Mouse (Mus musculus): Measurements from ENCODE around the gene Trpt1. TPM values are rescaled to one million over a fixed set of nuclear protein-coding genes. Genes with fewer than 3 reads are reported as not detected.

Gene Trpt1
- 15.0 and 15.1 TPM in 2 replicates for total RNA-seq (2021)
- long read RNA-seq, experiment 1, transcript Trpt1-201 (7 exons, 1,103 nt), result major isoform, 13 of 23 reads
- long read RNA-seq, experiment 1, partial matches to known transcripts, result 2 of 23 reads
- long read RNA-seq, experiment 1, other reads (novel, unspliced or antisense), result 6 of 23 reads
- long read RNA-seq, experiment 2, partial matches to known transcripts, result 2 of 8 reads
- long read RNA-seq, experiment 2, other reads (novel, unspliced or antisense), result 4 of 8 reads

DNA sequence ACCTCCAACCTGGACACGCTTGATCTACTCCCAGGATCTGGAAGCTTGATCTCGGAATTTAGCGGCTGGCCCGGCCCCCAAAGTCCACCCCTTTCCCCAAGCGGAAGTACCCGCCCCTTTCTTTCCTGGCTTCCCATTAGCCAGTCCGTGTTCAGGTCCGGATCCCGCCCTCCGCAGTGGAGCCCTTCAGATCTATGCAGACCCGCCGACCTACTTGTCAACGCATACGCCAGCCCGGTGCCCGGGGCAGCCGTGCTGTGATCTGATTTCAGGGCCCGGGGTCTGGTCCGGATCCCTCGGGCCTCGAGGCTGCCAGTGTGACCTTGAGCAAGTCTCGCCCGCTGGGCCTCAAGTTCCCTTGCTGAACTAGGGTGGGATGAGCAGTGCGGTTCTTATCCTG is at the start of gene Trpt1, which contains the start of gene Nudt22:
TSS of gene Trpt1 (plus strand) at position 126 of the 400 bp plus-strand sequence.
TSS of gene Nudt22 (minus strand) at position 112 of the 400 bp plus-strand sequence.
- peak; percentile 95 for DNase-seq

GRCm38 (mm10) chr19:6947742-6948141 is 48.2 kb upstream of the Trpt1 start:
- DNase-seq, result no peak

DNA sequence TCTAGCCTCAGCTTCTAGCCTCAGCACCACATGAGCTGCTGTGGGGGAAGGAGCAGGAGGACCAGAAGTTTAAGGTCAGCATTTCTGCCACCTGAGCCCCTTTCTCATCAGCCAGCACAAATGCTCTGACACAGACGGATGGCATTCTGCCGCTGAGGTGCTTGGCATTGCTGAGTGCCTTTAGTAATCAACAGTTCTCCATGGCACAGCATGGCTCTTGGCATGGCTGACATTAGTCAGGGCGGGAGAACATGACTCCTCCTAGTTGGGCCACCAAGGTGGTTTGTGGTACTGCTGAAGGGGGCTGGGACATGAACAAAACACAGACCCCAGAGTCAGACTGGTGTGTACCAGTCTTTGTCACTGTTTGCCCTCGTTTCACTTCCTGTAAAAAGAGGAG is 47.7 kb upstream of the Trpt1 start:
- DNase-seq, result no peak

GRCm38 (mm10) chr19:6949532-6949931 is 46.4 kb upstream of the Trpt1 start:
- no peak for DNase-seq

- DNase-seq, result no peak
Observed at GRCm38 (mm10) chr19:6949951-6950350, 46.0 kb upstream of the Trpt1 start.

GRCm38 (mm10) chr19:6950613-6951153 is 45.2 kb upstream of the Trpt1 start:
- DNase-seq, result peak; percentile 73

DNA sequence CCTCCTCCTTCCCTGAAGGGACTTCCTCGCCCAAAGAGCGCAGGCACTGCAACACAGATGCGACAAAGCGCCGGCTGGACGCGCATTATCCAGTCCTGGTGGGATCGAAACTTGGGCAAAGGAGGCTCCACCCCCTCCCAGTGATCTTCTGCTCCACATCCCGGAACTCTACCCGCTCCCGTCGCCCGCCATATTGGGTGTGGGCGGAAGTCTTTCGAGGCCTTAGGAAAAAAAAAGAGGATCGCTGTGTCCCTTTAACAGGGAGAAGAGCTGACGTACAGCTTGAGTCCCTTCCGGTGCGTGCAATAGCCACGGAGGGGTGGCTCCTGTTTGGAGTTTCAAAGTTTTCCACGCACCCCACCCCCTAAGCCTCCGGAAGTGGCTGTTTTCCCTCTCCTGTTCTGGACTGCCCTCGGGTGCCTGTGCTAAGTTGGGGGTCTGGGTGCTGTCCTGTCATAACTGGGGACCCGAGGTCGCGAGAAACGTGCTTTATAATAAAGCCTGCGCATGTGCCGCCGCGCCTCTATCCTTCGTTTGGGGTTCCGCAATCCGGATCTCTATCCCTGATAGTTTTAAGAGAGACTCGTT is 44.5 kb upstream of the Trpt1 start:
- DNase-seq, result peak; percentile 97

GRCm38 (mm10) chr19:6951994-6952711 is 43.8 kb upstream of the Trpt1 start:
- peak; percentile 95 for DNase-seq

DNA sequence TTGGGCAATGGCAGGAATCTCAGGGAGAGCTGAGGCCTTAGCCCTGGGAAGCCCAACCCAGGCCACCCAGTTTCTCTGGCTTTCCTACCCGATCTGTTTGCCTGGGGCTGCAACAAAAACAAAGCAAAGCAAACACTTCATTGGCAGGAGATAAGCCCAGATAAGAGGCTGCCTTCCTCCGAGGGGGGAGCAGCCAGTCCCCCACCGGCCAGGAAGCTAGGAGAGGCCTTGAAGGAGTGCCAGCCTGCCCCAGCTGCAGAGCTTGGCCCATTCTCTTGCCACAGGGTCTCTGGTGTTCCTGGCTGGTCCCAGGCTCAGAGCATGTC is 43.3 kb upstream of the Trpt1 start:
- peak; percentile 85 for DNase-seq

GRCm38 (mm10) chr19:6954046-6954445 is 41.9 kb upstream of the Trpt1 start:
- DNase-seq, result peak; percentile 77

GRCm38 (mm10) chr19:6955424-6955823 is 40.5 kb upstream of the Trpt1 start:
- DNase-seq, result no peak

DNA sequence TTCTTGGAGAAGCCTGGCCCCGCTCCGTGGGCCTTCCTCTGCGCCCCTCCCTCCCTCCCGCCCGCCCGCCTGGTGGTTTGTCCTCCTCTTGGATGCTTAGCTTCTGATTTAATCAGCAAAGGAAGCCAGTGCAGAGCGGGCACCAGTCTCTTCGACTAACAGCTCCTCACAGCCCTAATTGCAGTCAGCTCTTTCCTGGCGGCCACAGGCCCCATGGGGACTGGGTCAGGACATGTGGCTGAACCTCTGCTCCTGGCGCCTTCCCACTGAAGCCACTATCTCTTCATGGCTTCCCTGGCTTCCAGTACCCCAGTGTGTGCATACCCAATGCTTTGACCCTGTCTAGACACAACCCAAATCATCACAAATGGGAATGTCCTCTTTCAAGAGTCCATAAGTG is 39.5 kb upstream of the Trpt1 start:
- DNase-seq, result peak; percentile 61

GRCm38 (mm10) chr19:6968491-6969271 is 27.2 kb upstream of the Trpt1 start:
- DNase-seq, result peak; percentile 57

GRCm38 (mm10) chr19:6969291-6969664 is 26.7 kb upstream of the Trpt1 start:
- DNase-seq, result no peak

- peak; percentile 90 for DNase-seq
Observed at GRCm38 (mm10) chr19:6969665-6970381, 26.1 kb upstream of the Trpt1 start.

GRCm38 (mm10) chr19:6970460-6971085 is 25.4 kb upstream of the Trpt1 start:
- DNase-seq, result peak; percentile 83

- no peak for DNase-seq
Observed at GRCm38 (mm10) chr19:6971644-6972043, 24.3 kb upstream of the Trpt1 start.

DNA sequence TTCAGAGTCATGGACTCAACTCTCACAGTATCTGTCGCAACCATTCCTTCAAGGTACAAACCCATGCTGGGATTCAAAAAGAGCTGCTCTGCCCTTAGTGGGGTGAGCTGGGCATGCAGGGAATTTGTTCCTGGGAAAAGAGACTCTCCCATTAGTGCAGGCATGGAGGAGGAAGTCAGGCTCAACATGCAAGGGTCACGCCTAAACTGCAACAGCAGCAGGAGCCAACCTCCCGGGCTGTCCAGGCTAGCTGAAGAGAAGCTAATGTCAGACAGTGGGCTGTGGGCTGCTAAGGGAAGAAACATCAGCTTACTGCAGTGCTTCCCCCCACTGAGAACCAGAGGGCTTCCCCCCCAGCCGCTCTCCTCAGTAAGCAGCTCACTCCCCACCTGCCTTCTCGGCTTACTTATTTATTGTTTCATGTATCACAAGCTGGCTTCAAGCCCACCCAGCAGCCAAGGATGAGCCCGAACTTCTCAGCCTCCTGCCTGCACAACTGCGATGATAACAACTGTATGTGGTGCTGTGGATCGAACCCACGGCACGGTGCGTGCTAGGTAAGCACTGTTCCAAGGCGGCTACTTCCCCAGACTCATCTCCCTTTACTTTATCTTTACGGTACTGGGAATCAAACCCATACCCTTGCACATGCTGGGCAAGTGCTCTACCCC is 23.5 kb upstream of the Trpt1 start:
- no peak for DNase-seq

GRCm38 (mm10) chr19:6973581-6974190 is 22.2 kb upstream of the Trpt1 start:
- DNase-seq, result no peak
